Mouse (Mus musculus): ENCODE measurements around the gene Mast4. TPM values are rescaled to one million over a fixed set of nuclear protein-coding genes. Genes with fewer than 3 reads are reported as not detected.

The Mast4 gene
- total and polyA plus RNA-seq, 3 experiments = 2.7 to 7.0 TPM; not detected in 1

DNA sequence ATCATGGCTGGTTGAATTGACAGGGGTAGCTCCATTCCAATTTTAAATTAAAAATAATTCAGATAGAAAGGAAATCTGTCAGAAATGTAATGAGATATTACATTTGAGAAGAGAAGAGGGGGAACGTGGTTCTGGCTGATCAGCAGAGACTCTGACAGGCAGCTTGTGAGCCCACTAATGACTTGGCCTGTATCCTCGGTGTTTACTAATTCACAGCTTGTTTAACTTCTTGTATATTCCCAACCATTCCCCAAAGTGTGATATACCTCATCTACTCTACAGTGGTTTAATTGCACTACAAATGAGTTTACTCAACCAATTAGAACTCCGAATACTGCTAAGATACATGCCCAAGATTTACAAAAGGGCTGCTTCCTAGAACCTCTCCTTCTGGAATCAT lies 555.0 kb downstream of the Mast4 start:
- Histone ChIP-seq H3K9ac (ENCODE audit: control insufficient read depth, low read depth, low read length, poor library complexity, severe bottlenecking) (no peak overlapping the region), H3K79me2 (ENCODE audit: control insufficient read depth, insufficient read depth, low read length, poor library complexity) (no peaks in the 10 kb centered on the region), H3K36me3 (ENCODE audit: control insufficient read depth in 1 of 2, insufficient read depth in 2 of 2, low read length in 2 of 2) (peaks cover 2 to 10% of the 10 kb centered on the region in 2 experiments; a peak in 3 of 4 replicates), H3K27me3 (ENCODE audit: control insufficient read depth in 1 of 2, insufficient read depth in 2 of 2, low read length in 2 of 2) (no peaks in the 10 kb centered on the region), H3K4me3 (ENCODE audit: control insufficient read depth in 1 of 2, insufficient read depth in 1 of 2, low read depth in 2 of 2, low read length in 2 of 2) (no peak overlapping the region), H3K9me3 (replicated peaks; ENCODE audit: insufficient read depth, low read length) (no peaks in the 10 kb centered on the region), H3K27ac (ENCODE audit: control insufficient read depth, low read depth, low read length) (no peak overlapping the region), H3K4me1 (ENCODE audit: control insufficient read depth in 1 of 2, insufficient read depth in 2 of 2, low read length in 2 of 2) (peaks cover 6 to 11% of the 10 kb centered on the region in 2 experiments)
- no peak for DNase-seq (ENCODE audit: low read depth, low spot score)
- TF ChIP-seq ZNF384 (IDR thresholded peaks at IDR 0.05; ENCODE audit: low read depth, low read length) = no peak
- TF ChIP-seq ETS1 (IDR thresholded peaks at IDR 0.05; ENCODE audit: low read depth, low read length) = no peak
- TF ChIP-seq TAL1 (IDR thresholded peaks at IDR 0.05; ENCODE audit: low read length) = no peak
- no peak for TF ChIP-seq CHD2 (IDR thresholded peaks at IDR 0.05; ENCODE audit: low read length)
- no peak for TF ChIP-seq E2F4 (IDR thresholded peaks at IDR 0.05; ENCODE audit: borderline replicate concordance, low read depth, low read length)

DNA sequence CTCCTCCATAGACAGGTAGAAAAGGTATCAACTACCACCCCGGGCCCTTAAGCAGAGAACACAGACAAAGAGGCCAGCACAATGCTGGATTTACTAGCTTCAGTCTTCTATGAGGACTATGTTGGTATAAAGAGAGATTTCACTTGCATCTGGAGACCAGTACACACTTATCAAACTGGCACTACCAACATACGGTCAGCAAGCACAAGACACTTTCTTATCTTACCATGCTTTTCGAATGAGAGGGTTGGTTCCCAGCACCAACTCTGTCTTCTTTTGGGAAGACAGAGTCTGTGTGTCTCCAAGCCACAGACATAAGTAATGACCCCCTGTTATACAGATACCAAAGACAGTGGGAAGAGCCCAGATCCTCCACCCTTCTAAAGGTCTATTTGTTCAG lies 555.4 kb downstream of the Mast4 start:
- TF ChIP-seq ZKSCAN1 (IDR thresholded peaks at IDR 0.05; ENCODE audit: low read depth, low read length) (no peak), SIN3A (IDR thresholded peaks at IDR 0.05; ENCODE audit: low read length) (0 out of 2 replicates have a peak, but pooled peaks have one; percentile 16), GATA1 (IDR thresholded peaks at IDR 0.05; ENCODE audit: low read depth, low read length) (peak; percentile 42), EP300 (IDR thresholded peaks at IDR 0.05; ENCODE audit: low read depth in 1 of 2, low read length in 2 of 2) (peak; percentile 10 to 54; a peak in 1 of 4 replicates)
- DNase-seq (ENCODE audit: low read depth, low spot score) = peak; percentile 25
- no peak overlapping the region for H3K9ac ChIP-seq (ENCODE audit: control insufficient read depth, low read depth, low read length, poor library complexity, severe bottlenecking)
- H3K9me3 ChIP-seq (replicated peaks; ENCODE audit: insufficient read depth, low read length) = no peaks in the 10 kb centered on the region
- no peak overlapping the region for H3K4me3 ChIP-seq (ENCODE audit: control insufficient read depth in 1 of 2, insufficient read depth in 1 of 2, low read depth in 2 of 2, low read length in 2 of 2)
- peaks cover 10 to 16% of the 10 kb centered on the region in 2 experiments for H3K4me1 ChIP-seq (ENCODE audit: control insufficient read depth in 1 of 2, insufficient read depth in 2 of 2, low read length in 2 of 2)
- H3K27me3 ChIP-seq (ENCODE audit: control insufficient read depth in 1 of 2, insufficient read depth in 2 of 2, low read length in 2 of 2) = no peaks in the 10 kb centered on the region
- peaks cover 2 to 15% of the 10 kb centered on the region in 2 experiments; a peak in 3 of 4 replicates for H3K36me3 ChIP-seq (ENCODE audit: control insufficient read depth in 1 of 2, insufficient read depth in 2 of 2, low read length in 2 of 2)
- no peaks in the 10 kb centered on the region for H3K79me2 ChIP-seq (ENCODE audit: control insufficient read depth, insufficient read depth, low read length, poor library complexity)
- no peak overlapping the region for H3K27ac ChIP-seq (ENCODE audit: control insufficient read depth, low read depth, low read length)

DNA sequence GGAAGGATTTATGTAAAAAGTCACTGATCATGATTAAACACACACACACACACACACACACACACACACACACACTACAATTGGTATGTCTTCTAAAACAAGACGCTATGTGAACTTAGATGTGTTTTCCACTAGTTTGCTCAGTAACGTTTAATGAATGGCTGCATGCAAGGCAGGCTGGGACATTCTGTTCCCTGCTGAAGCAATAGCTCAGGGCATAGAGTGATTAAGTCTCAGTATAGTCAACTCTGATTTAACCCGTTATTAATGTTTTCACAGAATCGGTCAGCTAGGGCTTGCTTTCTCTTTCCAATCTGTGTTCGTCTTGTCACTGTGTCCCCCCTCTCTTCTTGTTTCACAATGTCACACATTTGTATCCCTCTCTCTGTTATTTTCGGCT lies 558.8 kb downstream of the Mast4 start:
- Histone ChIP-seq H3K4me1 (ENCODE audit: control insufficient read depth in 1 of 2, insufficient read depth in 2 of 2, low read length in 2 of 2) (peaks cover 24 to 28% of the 10 kb centered on the region in 2 experiments), H3K9ac (ENCODE audit: control insufficient read depth, low read depth, low read length, poor library complexity, severe bottlenecking) (no peak overlapping the region), H3K4me3 (ENCODE audit: control insufficient read depth in 1 of 2, insufficient read depth in 1 of 2, low read depth in 2 of 2, low read length in 2 of 2) (no peak overlapping the region), H3K36me3 (ENCODE audit: control insufficient read depth in 1 of 2, insufficient read depth in 2 of 2, low read length in 2 of 2) (peaks cover 0 to 36% of the 10 kb centered on the region in 2 experiments; a peak in 2 of 4 replicates), H3K9me3 (replicated peaks; ENCODE audit: insufficient read depth, low read length) (no peaks in the 10 kb centered on the region), H3K27me3 (ENCODE audit: control insufficient read depth in 1 of 2, insufficient read depth in 2 of 2, low read length in 2 of 2) (no peaks in the 10 kb centered on the region), H3K79me2 (ENCODE audit: control insufficient read depth, insufficient read depth, low read length, poor library complexity) (no peaks in the 10 kb centered on the region), H3K27ac (ENCODE audit: control insufficient read depth, low read depth, low read length) (no peak overlapping the region)
- no peak for DNase-seq (ENCODE audit: low read depth, low spot score)
- TF ChIP-seq EP300 (IDR thresholded peaks at IDR 0.05; ENCODE audit: low read depth in 1 of 2, low read length in 2 of 2) (no peak), USF1 (IDR thresholded peaks at IDR 0.05; ENCODE audit: low read depth, low read length) (no peak), GATA1 (IDR thresholded peaks at IDR 0.05; ENCODE audit: low read depth, low read length) (no peak), ZMIZ1 (IDR thresholded peaks at IDR 0.05; ENCODE audit: low read depth, low read length) (no peak), MAX (IDR thresholded peaks at IDR 0.05; ENCODE audit: low read length) (no peak), TAL1 (IDR thresholded peaks at IDR 0.05; ENCODE audit: low read length) (no peak), ZNF384 (IDR thresholded peaks at IDR 0.05; ENCODE audit: low read depth, low read length) (no peak), ZKSCAN1 (IDR thresholded peaks at IDR 0.05; ENCODE audit: low read depth, low read length) (no peak), NRF1 (IDR thresholded peaks at IDR 0.05; ENCODE audit: insufficient read depth, low read depth, low read length, poor library complexity, severe bottlenecking) (no peak), POLR2AphosphoS2 (IDR thresholded peaks at IDR 0.05; ENCODE audit: low read length) (no peak), USF2 (IDR thresholded peaks at IDR 0.05; ENCODE audit: borderline replicate concordance in 1 of 2, insufficient read depth in 1 of 2, low read depth in 1 of 2, low read length in 2 of 2) (no peak), JUND (IDR thresholded peaks at IDR 0.05; ENCODE audit: low read depth, low read length) (no peak), MYC (IDR thresholded peaks at IDR 0.05; ENCODE audit: low read depth, low read length) (no peak), TCF12 (IDR thresholded peaks at IDR 0.05; ENCODE audit: low read depth, low read length) (no peak), CTCF (IDR thresholded peaks at IDR 0.05 in 2 of 3, conservative IDR thresholded peaks at IDR 0.05 in 1 of 3; ENCODE audit: control insufficient read depth in 1 of 3, insufficient read depth in 1 of 3, low read depth in 2 of 3, low read length in 3 of 3, poor library complexity in 1 of 3, severe bottlenecking in 1 of 3) (no peak), GABPA (IDR thresholded peaks at IDR 0.05; ENCODE audit: low read depth, low read length) (no peak), E2F4 (IDR thresholded peaks at IDR 0.05; ENCODE audit: borderline replicate concordance, low read depth, low read length) (no peak), ZC3H11A (IDR thresholded peaks at IDR 0.05; ENCODE audit: low read depth, low read length) (no peak), POLR2AphosphoS5 (IDR thresholded peaks at IDR 0.05; ENCODE audit: borderline replicate concordance, low read depth, low read length) (no peak), MXI1 (IDR thresholded peaks at IDR 0.05; ENCODE audit: low read depth, low read length) (no peak)

Data from MEL (cell line).